Mouse (Mus musculus) MEL (cell line): ENCODE data around the gene Gm37240. TPM values are rescaled to one million over a fixed set of nuclear protein-coding genes. Genes with fewer than 3 reads are reported as not detected.

Source experiments
- DNase-seq: peaks from one replicate; pipeline ENCODE4 v3.0.0; 2011; ENCODE audit warnings: low read depth, low spot score
- H3K27ac ChIP-seq: 2 replicates; pipeline ENCODE4 v1.5.1; 2012; ENCODE audit warnings: low read depth, mild to moderate bottlenecking, control low read depth, low read length, moderate library complexity; ENCODE audit not compliant: control insufficient read depth
- H3K27me3 ChIP-seq, 2 experiments: fragments of 150-350 bp in 1 of 2; sonication (generic) in 1 of 2; 2 replicates each; pipeline ENCODE4 v1.6.1; 2012; ENCODE audit warnings: low read length in 2 of 2, mild to moderate bottlenecking in 2 of 2, improper control_type of control experiment in 1 of 2, moderate library complexity in 1 of 2; ENCODE audit not compliant: insufficient read depth in 2 of 2, control insufficient read depth in 1 of 2
- H3K36me3 ChIP-seq, 2 experiments: 2 replicates each; pipeline ENCODE4 v1.6.1; 2012 to 2014; ENCODE audit warnings: low read length in 2 of 2, improper control_type of control experiment in 1 of 2, inconsistent platforms in 1 of 2, mild to moderate bottlenecking in 1 of 2; ENCODE audit not compliant: insufficient read depth in 2 of 2, control insufficient read depth in 1 of 2
- H3K4me1 ChIP-seq, 2 experiments: fragments of 150-350 bp in 1 of 2; sonication (generic) in 1 of 2; 2 replicates each; pipeline ENCODE4 v1.6.1; 2012; ENCODE audit warnings: low read length in 2 of 2, improper control_type of control experiment in 1 of 2, mild to moderate bottlenecking in 1 of 2; ENCODE audit not compliant: insufficient read depth in 2 of 2, control insufficient read depth in 1 of 2
- H3K4me3 ChIP-seq, 2 experiments: fragments of 150-350 bp in 1 of 2; sonication (generic) in 1 of 2; 2 replicates each; pipeline ENCODE4 v1.5.1; 2012; ENCODE audit warnings: low read depth in 2 of 2, low read length in 2 of 2, mild to moderate bottlenecking in 2 of 2, moderate library complexity in 2 of 2, control low read depth in 1 of 2, improper control_type of control experiment in 1 of 2; ENCODE audit not compliant: control insufficient read depth in 1 of 2, insufficient read depth in 1 of 2
- H3K79me2 ChIP-seq: 2 replicates; pipeline ENCODE4 v1.6.1; 2012; ENCODE audit warnings: mild to moderate bottlenecking, low read length, moderate library complexity; ENCODE audit not compliant: control insufficient read depth, poor library complexity, insufficient read depth
- H3K9ac ChIP-seq: 2 replicates; pipeline ENCODE4 v1.6.1; 2012; ENCODE audit warnings: low read depth, mild to moderate bottlenecking, control low read depth, low read length, moderate library complexity; ENCODE audit not compliant: control insufficient read depth, poor library complexity, severe bottlenecking
- H3K9me3 ChIP-seq: fragments of 150-350 bp; sonication (generic); replicated peaks from 2 replicates; pipeline ENCODE4 v1.6.1; 2012; ENCODE audit warnings: mild to moderate bottlenecking, low read length, improper control_type of control experiment, moderate library complexity; ENCODE audit not compliant: insufficient read depth
- BHLHE40 ChIP-seq: IDR thresholded peaks from 2 replicates; pipeline ENCODE4 v1.6.1; 2012; ENCODE audit warnings: low read depth, mild to moderate bottlenecking, inconsistent platforms, low read length, improper control_type of control experiment, borderline replicate concordance
- CHD1 ChIP-seq: IDR thresholded peaks from 2 replicates; pipeline ENCODE4 v1.6.1; 2012; ENCODE audit warnings: low read depth, mild to moderate bottlenecking, inconsistent platforms, low read length, improper control_type of control experiment
- ELF1 ChIP-seq: IDR thresholded peaks from 2 replicates; pipeline ENCODE4 v1.6.1; 2014; ENCODE audit warnings: low read depth, mild to moderate bottlenecking, inconsistent platforms, low read length, improper control_type of control experiment, moderate library complexity
- ETS1 ChIP-seq: IDR thresholded peaks from 2 replicates; pipeline ENCODE4 v1.6.1; 2012; ENCODE audit warnings: low read depth, mild to moderate bottlenecking, inconsistent platforms, low read length, improper control_type of control experiment, moderate library complexity
- GABPA ChIP-seq: IDR thresholded peaks from 2 replicates; pipeline ENCODE4 v1.6.1; 2012; ENCODE audit warnings: low read depth, mild to moderate bottlenecking, inconsistent platforms, low read length, improper control_type of control experiment, moderate library complexity
- HCFC1 ChIP-seq: IDR thresholded peaks from 2 replicates; pipeline ENCODE4 v1.6.1; 2012; ENCODE audit warnings: low read depth, mild to moderate bottlenecking, inconsistent platforms, low read length, improper control_type of control experiment, moderate library complexity
- KAT2A ChIP-seq: conservative IDR thresholded peaks from 2 replicates; pipeline ENCODE4 v1.6.1; 2012; ENCODE audit warnings: low read depth, low read length, improper control_type of control experiment, inconsistent platforms
- MAFK ChIP-seq: IDR thresholded peaks from 2 replicates; pipeline ENCODE4 v1.6.1; 2011; ENCODE audit warnings: low read depth, mild to moderate bottlenecking, low read length, improper control_type of control experiment, borderline replicate concordance
- MAX ChIP-seq: IDR thresholded peaks from 2 replicates; pipeline ENCODE4 v1.6.1; 2011; ENCODE audit warnings: low read length, improper control_type of control experiment
- MAZ ChIP-seq: IDR thresholded peaks from 2 replicates; pipeline ENCODE4 v1.6.1; 2012; ENCODE audit warnings: low read depth, mild to moderate bottlenecking, inconsistent platforms, low read length, improper control_type of control experiment
- MEF2A ChIP-seq: IDR thresholded peaks from 2 replicates; pipeline ENCODE4 v1.6.1; 2014; ENCODE audit warnings: low read depth, mild to moderate bottlenecking, inconsistent platforms, low read length, improper control_type of control experiment; ENCODE audit not compliant: poor library complexity, insufficient replicate concordance, severe bottlenecking; ENCODE audit errors: extremely low read depth
- MXI1 ChIP-seq: IDR thresholded peaks from 2 replicates; pipeline ENCODE4 v1.6.1; 2011; ENCODE audit warnings: mild to moderate bottlenecking, low read depth, low read length, improper control_type of control experiment
- MYB ChIP-seq: IDR thresholded peaks from 2 replicates; pipeline ENCODE4 v1.6.1; 2011; ENCODE audit warnings: mild to moderate bottlenecking, low read depth, low read length, improper control_type of control experiment
- NELFE ChIP-seq: IDR thresholded peaks from 2 replicates; pipeline ENCODE4 v1.6.1; 2011; ENCODE audit warnings: low read depth, low read length, improper control_type of control experiment
- NRF1 ChIP-seq: IDR thresholded peaks from 2 replicates; pipeline ENCODE4 v1.6.1; 2014; ENCODE audit warnings: low read depth, mild to moderate bottlenecking, inconsistent platforms, low read length, improper control_type of control experiment, moderate library complexity; ENCODE audit not compliant: poor library complexity, insufficient read depth, severe bottlenecking
- POLR2A ChIP-seq, 2 experiments: IDR thresholded peaks; 2 replicates each; pipeline ENCODE4 v1.6.1; 2011 to 2012; ENCODE audit warnings: low read length in 2 of 2, mild to moderate bottlenecking in 2 of 2, control low read depth in 1 of 2, improper control_type of control experiment in 1 of 2, low read depth in 1 of 2, moderate library complexity in 1 of 2; ENCODE audit not compliant: control insufficient read depth in 1 of 2, insufficient read depth in 1 of 2, poor library complexity in 1 of 2
- POLR2AphosphoS5 ChIP-seq: IDR thresholded peaks from 2 replicates; pipeline ENCODE4 v1.6.1; 2012; ENCODE audit warnings: low read depth, borderline replicate concordance, mild to moderate bottlenecking, inconsistent platforms, low read length, moderate library complexity, mixed read lengths
- RAD21 ChIP-seq: IDR thresholded peaks from 2 replicates; pipeline ENCODE4 v1.6.1; 2011; ENCODE audit warnings: mild to moderate bottlenecking, low read depth, low read length, improper control_type of control experiment
- RCOR1 ChIP-seq: IDR thresholded peaks from 2 replicates; pipeline ENCODE4 v1.6.1; 2012; ENCODE audit warnings: low read depth, mild to moderate bottlenecking, inconsistent platforms, low read length, improper control_type of control experiment
- SIN3A ChIP-seq: IDR thresholded peaks from 2 replicates; pipeline ENCODE4 v1.6.1; 2012; ENCODE audit warnings: low read length, improper control_type of control experiment, inconsistent platforms
- TBP ChIP-seq: IDR thresholded peaks from 2 replicates; pipeline ENCODE4 v1.8.0; 2011; ENCODE audit warnings: low read depth, low read length, improper control_type of control experiment
- USF2 ChIP-seq, 2 experiments: IDR thresholded peaks; 2 replicates each; pipeline ENCODE4 v1.6.1; 2011 to 2012; ENCODE audit warnings: improper control_type of control experiment in 2 of 2, low read length in 2 of 2, borderline replicate concordance in 1 of 2, inconsistent platforms in 1 of 2, low read depth in 1 of 2, mild to moderate bottlenecking in 1 of 2; ENCODE audit not compliant: insufficient read depth in 1 of 2
- ZC3H11A ChIP-seq: IDR thresholded peaks from 2 replicates; pipeline ENCODE4 v1.6.1; 2012; ENCODE audit warnings: low read depth, mild to moderate bottlenecking, inconsistent platforms, low read length, improper control_type of control experiment
- ZKSCAN1 ChIP-seq: IDR thresholded peaks from 2 replicates; pipeline ENCODE4 v1.6.1; 2012; ENCODE audit warnings: low read depth, mild to moderate bottlenecking, inconsistent platforms, low read length, improper control_type of control experiment, moderate library complexity
- ZNF384 ChIP-seq: IDR thresholded peaks from 2 replicates; pipeline ENCODE4 v1.6.1; 2012; ENCODE audit warnings: low read depth, mild to moderate bottlenecking, inconsistent platforms, low read length, improper control_type of control experiment
- polyA plus RNA-seq, 2 experiments: library from polyadenylated mRNA; stranded (reverse) in 1 of 2; unstranded in 1 of 2; fragments of >175 nt in 1 of 2; fragments of >200 nt in 1 of 2; gene quantifications; 2 replicates each; pipeline versions ENCODE4 v1.2.1 to v1.2.4; 2012; ENCODE audit warnings: low replicate concordance in 2 of 2, low read depth in 1 of 2; ENCODE audit not compliant: insufficient read length in 2 of 2, insufficient read depth in 1 of 2, missing spikeins in 1 of 2
- total RNA-seq: library from RNA; depleted of rRNA; stranded (reverse); fragments of 300-350 nt; gene quantifications from 2 replicates; pipeline ENCODE4 v1.2.3, GENCODE M21; 2012

The Gm37240 gene
- total and polyA plus RNA-seq, 3 experiments: 0.04 TPM; not detected in 2

- DNase-seq: no peak
- Histone ChIP-seq H3K27me3 (no peaks in the 10 kb centered on the region), H3K4me1 (no peaks in the 10 kb centered on the region), H3K79me2 (no peaks in the 10 kb centered on the region), H3K4me3 (no peak overlapping the region), H3K36me3 (no peaks in the 10 kb centered on the region), H3K27ac (no peak overlapping the region), H3K9ac (no peak overlapping the region), H3K9me3 (no peaks in the 10 kb centered on the region)
- TF ChIP-seq MAZ: no peak
- no peak for TF ChIP-seq GABPA
- no peak for TF ChIP-seq NRF1
- no peak for TF ChIP-seq ELF1
- TF ChIP-seq MYB: no peak
- no peak for TF ChIP-seq RAD21
- no peak for TF ChIP-seq BHLHE40
- no peak for TF ChIP-seq MEF2A
- no peak for TF ChIP-seq CHD1
- no peak for TF ChIP-seq RCOR1
- no peak for TF ChIP-seq MAX
- no peak for TF ChIP-seq MXI1
- no peak for TF ChIP-seq POLR2A (IDR thresholded peaks at IDR 0.05; ENCODE audit: control insufficient read depth in 1 of 2, insufficient read depth in 1 of 2, low read depth in 1 of 2, low read length in 2 of 2, poor library complexity in 1 of 2)
- no peak for TF ChIP-seq NELFE
- TF ChIP-seq POLR2AphosphoS5: no peak
Measured at GRCm38 (mm10) chr3:85369157-85369556, 518.2 kb downstream of the Gm37240 start.

- Histone ChIP-seq H3K27ac (no peak overlapping the region), H3K4me1 (no peaks in the 10 kb centered on the region), H3K27me3 (no peaks in the 10 kb centered on the region), H3K9ac (no peak overlapping the region), H3K4me3 (no peak overlapping the region), H3K79me2 (no peaks in the 10 kb centered on the region), H3K9me3 (no peaks in the 10 kb centered on the region), H3K36me3 (no peaks in the 10 kb centered on the region)
- TF ChIP-seq MAFK: no peak
- no peak for TF ChIP-seq TBP
- no peak for TF ChIP-seq RCOR1
- no peak for TF ChIP-seq ZNF384
- no peak for TF ChIP-seq KAT2A
- no peak for TF ChIP-seq POLR2A (IDR thresholded peaks at IDR 0.05; ENCODE audit: control insufficient read depth in 1 of 2, insufficient read depth in 1 of 2, low read depth in 1 of 2, low read length in 2 of 2, poor library complexity in 1 of 2)
- no peak for TF ChIP-seq MEF2A
- no peak for TF ChIP-seq USF2 (IDR thresholded peaks at IDR 0.05; ENCODE audit: borderline replicate concordance in 1 of 2, insufficient read depth in 1 of 2, low read depth in 1 of 2, low read length in 2 of 2)
- TF ChIP-seq POLR2AphosphoS5: no peak
- TF ChIP-seq SIN3A: no peak
- TF ChIP-seq NELFE: no peak
- no peak for TF ChIP-seq HCFC1
- no peak for TF ChIP-seq ZC3H11A
- no peak for TF ChIP-seq ZKSCAN1
- no peak for TF ChIP-seq ETS1
- TF ChIP-seq MAZ: no peak
- TF ChIP-seq RAD21: no peak
- no peak for DNase-seq
Measured at GRCm38 (mm10) chr3:85368354-85369120, 518.8 kb downstream of the Gm37240 start.
